Comparison of ENCODE assay signal across 25 mouse cellular contexts in genomic region chr11:57614502-57614901, GRCm38 (mm10).
"Had no signal": no experiment of that assay in that cellular context is flagged by ENCODE, and none has a peak within 500 bp of the region (broad histone marks: within the 10 kb centered on the region; RNA-seq: fewer than 3 reads in every experiment).

No protein-coding gene starts in this region.

- DNase-seq: forebrain, postnatal 0 days; gastrocnemius, postnatal 14 days; gastrocnemius, postnatal 36 days; heart, adult 2 months; heart, postnatal 14 days; heart, postnatal 36 days; kidney, adult 11 months; kidney, adult 2 months; kidney, adult 9 months; kidney, postnatal 14 days; kidney, postnatal 36 days; layer of hippocampus, adult 9-11 months; layer of hippocampus, postnatal 36 days had no signal

- H3K36me3 ChIP-seq: heart, embryonic 13.5 days; heart, embryonic 15.5 days; hindbrain, embryonic 13.5 days; hindbrain, embryonic 15.5 days; kidney, embryonic 15.5 days; limb, embryonic 10.5 days; limb, embryonic 12.5 days had no signal

- ATAC-seq: forebrain, postnatal 0 days; hindbrain, postnatal 0 days; intestine, embryonic 16.5 days had no signal

- H3K27me3 ChIP-seq: hindbrain, embryonic 15.5 days; kidney, embryonic 15.5 days had no signal

- H3K27ac ChIP-seq: heart, adult 2 months; heart, embryonic 13.5 days; heart, embryonic 15.5 days; hindbrain, embryonic 13.5 days; hindbrain, embryonic 15.5 days; hindbrain, postnatal 0 days; kidney, embryonic 15.5 days; kidney, postnatal 0 days; left cerebral cortex, adult 2 months; limb, embryonic 10.5 days; limb, embryonic 12.5 days had no signal

- H3K4me3 ChIP-seq: heart, adult 2 months; heart, embryonic 13.5 days; heart, embryonic 15.5 days; hindbrain, embryonic 13.5 days; hindbrain, embryonic 15.5 days; kidney, embryonic 15.5 days; left cerebral cortex, adult 2 months; limb, embryonic 10.5 days; limb, embryonic 12.5 days had no signal

- H3K9me3 ChIP-seq: heart, embryonic 13.5 days; heart, embryonic 15.5 days; hindbrain, embryonic 13.5 days; hindbrain, embryonic 15.5 days; kidney, embryonic 15.5 days; limb, embryonic 10.5 days; limb, embryonic 12.5 days had no signal

- H3K9ac ChIP-seq: forebrain, postnatal 0 days; heart, embryonic 13.5 days; heart, embryonic 15.5 days; hindbrain, embryonic 13.5 days; hindbrain, embryonic 15.5 days; kidney, embryonic 15.5 days; limb, embryonic 12.5 days had no signal

- H3K4me2 ChIP-seq: heart, embryonic 11.5 days; heart, embryonic 13.5 days; heart, embryonic 15.5 days; hindbrain, embryonic 13.5 days; hindbrain, embryonic 15.5 days; kidney, embryonic 15.5 days; limb, embryonic 12.5 days had no signal
